Mouse (Mus musculus): ENCODE data around the gene Ranbp10. TPM values are rescaled to one million over a fixed set of nuclear protein-coding genes. Genes with fewer than 3 reads are reported as not detected.

Gene Ranbp10
- polyA plus RNA-seq, 1 experiment = 35.7 TPM

DNA sequence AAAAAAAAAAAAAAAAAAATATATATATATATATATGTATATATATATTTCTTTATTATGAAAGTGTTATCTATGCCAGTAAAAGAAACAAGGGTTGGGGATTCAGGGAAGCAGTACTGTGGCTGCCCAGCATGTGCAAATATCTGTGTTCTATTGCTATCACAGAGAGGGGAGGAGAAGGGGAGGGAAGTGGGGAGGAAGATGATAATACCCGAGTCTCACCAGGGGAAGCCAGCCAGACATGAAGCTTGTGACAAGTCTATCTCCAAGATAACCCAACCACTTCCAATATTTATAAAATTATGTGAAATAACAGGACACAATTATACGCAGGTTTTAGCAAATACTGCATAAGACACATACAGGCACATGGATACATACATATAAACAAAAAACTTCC is 49.3 kb downstream of the Ranbp10 start:
- DNase-seq (ENCODE audit: low read depth) = no peak
- TF ChIP-seq POLR2A (IDR thresholded peaks at IDR 0.05; ENCODE audit: borderline replicate concordance, extremely low read depth, insufficient read depth, insufficient read length, poor library complexity, severe bottlenecking) (no peak), CTCF (IDR thresholded peaks at IDR 0.05; ENCODE audit: borderline replicate concordance, extremely low read depth, insufficient read depth, insufficient read length) (no peak)

GRCm38 (mm10) chr8:105774498-105774897 is 52.7 kb downstream of the Ranbp10 start:
- TF ChIP-seq POLR2A (IDR thresholded peaks at IDR 0.05; ENCODE audit: borderline replicate concordance, extremely low read depth, insufficient read depth, insufficient read length, poor library complexity, severe bottlenecking) = no peak
- TF ChIP-seq CTCF (IDR thresholded peaks at IDR 0.05; ENCODE audit: borderline replicate concordance, extremely low read depth, insufficient read depth, insufficient read length) = no peak
- no peak for DNase-seq (ENCODE audit: low read depth)

- DNase-seq (ENCODE audit: low read depth) = no peak
- TF ChIP-seq POLR2A (IDR thresholded peaks at IDR 0.05; ENCODE audit: borderline replicate concordance, extremely low read depth, insufficient read depth, insufficient read length, poor library complexity, severe bottlenecking) = no peak
- TF ChIP-seq CTCF (IDR thresholded peaks at IDR 0.05; ENCODE audit: borderline replicate concordance, extremely low read depth, insufficient read depth, insufficient read length) = no peak
Observed at GRCm38 (mm10) chr8:105773441-105773861, 53.7 kb downstream of the Ranbp10 start.

DNA sequence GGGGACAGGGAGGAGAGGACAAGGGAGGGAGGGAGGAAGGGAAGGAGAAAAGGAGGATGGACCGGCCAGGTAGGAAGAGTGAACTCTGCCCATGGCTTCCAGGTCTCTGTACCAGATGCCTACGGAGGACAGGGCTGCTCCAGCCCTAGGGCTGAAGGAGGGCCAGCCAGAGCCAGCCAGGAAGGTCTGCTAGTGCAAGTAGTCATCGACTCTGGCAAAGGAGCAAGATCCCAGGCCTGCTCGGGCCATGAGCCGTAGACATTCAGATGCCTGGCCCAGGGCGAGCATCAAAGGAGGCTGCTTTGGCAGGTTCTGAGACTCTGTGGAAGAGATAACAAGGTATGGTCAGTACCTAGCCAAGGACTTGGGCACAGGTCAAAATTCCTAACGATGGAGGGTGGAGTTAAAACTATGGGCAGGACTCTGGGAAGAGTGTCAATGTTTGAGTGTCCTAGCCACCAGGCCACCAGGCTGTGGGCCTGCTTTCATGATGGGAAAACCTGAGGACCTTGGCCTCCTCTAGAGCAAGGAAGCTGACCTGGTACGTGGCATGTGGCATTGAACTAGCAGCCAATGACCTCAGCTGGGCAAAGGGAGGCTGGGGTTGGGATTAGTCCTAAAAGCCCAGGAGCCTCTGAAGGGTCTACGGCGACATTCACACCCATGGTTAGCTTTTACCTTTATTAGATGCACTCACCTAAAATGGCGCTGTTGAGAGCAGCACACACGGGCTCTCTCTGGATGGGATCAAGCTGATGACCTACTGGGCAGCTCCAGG is 55.6 kb downstream of the Ranbp10 start:
- no peak for TF ChIP-seq CTCF (IDR thresholded peaks at IDR 0.05; ENCODE audit: borderline replicate concordance, extremely low read depth, insufficient read depth, insufficient read length)
- no peak for TF ChIP-seq POLR2A (IDR thresholded peaks at IDR 0.05; ENCODE audit: borderline replicate concordance, extremely low read depth, insufficient read depth, insufficient read length, poor library complexity, severe bottlenecking)
- no peak for DNase-seq (ENCODE audit: low read depth)

GRCm38 (mm10) chr8:105770609-105771008 is 56.5 kb downstream of the Ranbp10 start:
- DNase-seq (ENCODE audit: low read depth) = peak; percentile 25

DNA sequence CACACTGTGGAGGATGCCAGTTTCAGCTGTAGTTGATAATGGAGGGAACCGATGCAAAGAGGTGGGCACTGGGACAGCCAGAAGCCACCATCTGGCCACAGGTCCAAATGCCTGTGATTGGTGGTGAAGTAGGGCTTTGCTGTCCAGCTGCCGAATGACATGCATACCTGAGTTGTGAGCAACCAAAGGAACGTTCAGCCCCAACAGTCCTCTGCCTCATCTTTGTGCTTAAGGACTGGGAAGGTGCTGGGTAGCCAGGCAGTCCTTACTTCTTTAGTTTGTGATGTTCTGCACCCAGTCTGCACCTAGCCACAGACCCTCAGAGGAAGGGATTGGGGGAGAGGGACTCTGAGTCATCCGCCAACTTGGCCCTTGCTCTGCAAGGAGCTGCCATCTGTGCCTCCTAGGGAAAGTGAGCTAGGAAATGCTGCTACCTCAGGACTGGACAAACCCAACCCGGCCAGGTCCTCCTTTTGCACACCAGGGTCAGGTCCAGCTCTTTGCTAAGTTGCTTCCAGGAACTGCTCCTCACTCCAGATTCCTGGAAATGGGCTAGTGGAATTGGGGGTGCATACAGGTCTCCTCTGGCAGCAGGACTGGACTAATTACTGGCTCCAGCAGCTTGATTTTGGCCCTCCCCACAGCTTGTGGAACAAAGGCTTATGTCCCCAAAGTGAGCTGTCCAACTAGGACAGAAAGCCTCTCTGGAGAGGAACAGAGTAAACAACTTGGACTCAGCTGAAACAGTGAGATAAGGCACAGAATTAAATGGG is 58.5 kb downstream of the Ranbp10 start:
- DNase-seq (ENCODE audit: low read depth) = no peak
- TF ChIP-seq POLR2A (IDR thresholded peaks at IDR 0.05; ENCODE audit: borderline replicate concordance, extremely low read depth, insufficient read depth, insufficient read length, poor library complexity, severe bottlenecking) = no peak
- TF ChIP-seq CTCF (IDR thresholded peaks at IDR 0.05; ENCODE audit: borderline replicate concordance, extremely low read depth, insufficient read depth, insufficient read length) = no peak

More at GRCm38 (mm10) chr8:105770609-105771008, 56.5 kb downstream of the Ranbp10 start:
- peak; percentile 70; the same call in 1 of the 2 replicates for TF ChIP-seq CTCF (IDR thresholded peaks at IDR 0.05; ENCODE audit: borderline replicate concordance, extremely low read depth, insufficient read depth, insufficient read length)
- TF ChIP-seq POLR2A (IDR thresholded peaks at IDR 0.05; ENCODE audit: borderline replicate concordance, extremely low read depth, insufficient read depth, insufficient read length, poor library complexity, severe bottlenecking) = no peak

DNA sequence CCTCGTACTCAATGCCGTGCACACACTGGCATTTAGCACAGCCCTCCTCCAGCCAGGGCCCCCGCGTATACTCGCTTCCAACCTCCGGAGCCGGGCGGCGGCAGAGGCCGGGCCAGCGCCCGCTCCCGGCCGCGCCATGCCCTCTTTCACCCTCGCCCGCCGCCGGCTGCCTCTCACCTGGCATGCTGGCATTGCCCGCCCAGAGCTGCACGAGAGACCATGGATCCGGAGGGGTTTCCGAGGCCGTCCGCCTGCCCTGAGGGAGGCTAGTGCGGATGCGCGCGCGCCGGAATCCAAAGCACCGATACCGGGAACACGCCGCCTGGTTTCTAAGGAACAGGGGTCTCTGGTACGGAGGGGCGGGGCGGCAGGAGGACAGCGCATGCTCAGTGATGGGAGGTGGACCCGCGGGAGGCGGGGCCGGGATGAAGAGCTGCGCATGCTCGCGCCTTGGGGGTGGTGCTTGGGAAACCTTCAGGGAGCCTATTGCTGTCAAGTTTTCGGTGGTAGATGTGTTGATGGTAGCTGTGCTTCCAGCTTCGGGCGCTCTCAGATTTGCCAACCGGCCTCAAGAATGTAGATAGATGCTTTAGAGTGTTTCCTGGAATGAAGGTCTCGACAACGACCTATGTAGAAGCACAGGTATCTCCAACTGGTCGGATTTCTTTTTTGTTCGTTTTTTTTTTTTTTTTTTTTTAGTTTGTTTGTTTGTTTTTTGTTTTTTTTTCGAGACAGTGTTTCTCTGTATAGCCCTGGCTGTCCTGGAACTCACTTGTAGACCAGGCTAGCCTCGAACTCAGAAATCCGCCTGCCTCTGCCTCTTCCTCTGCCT is 68.7 kb downstream of the Ranbp10 start, which contains the start of gene Gfod2:
Gene Gfod2 (minus strand): TSS at position 388 of the 832 bp plus-strand sequence.
- DNase-seq (ENCODE audit: low read depth) = peak; percentile 98

DNA sequence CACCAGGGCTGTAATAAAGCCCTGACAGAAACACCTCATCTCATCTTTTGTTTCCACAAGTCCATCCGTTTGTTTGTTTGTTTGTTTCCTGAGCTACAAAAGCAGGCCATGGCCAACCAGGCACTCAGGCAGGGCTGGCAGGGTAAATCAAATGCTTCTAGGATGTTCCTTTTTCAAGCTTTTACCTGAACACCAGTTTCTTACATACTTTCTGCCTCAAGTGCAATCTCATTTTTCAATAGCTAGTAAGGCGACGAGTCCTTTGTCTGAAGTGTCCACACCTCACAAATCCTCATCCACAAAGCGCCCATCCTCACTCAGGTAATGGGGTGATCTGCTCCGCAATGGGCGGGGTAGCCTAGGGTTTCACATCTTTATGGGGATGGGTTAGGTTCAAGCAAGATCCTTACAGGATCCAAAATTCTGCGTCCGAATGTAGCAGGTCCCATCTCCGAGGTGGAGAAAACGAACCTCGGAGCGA is 69.3 kb downstream of the Ranbp10 start:
- peak; percentile 51 for DNase-seq (ENCODE audit: low read depth)
- TF ChIP-seq POLR2A (IDR thresholded peaks at IDR 0.05; ENCODE audit: borderline replicate concordance, extremely low read depth, insufficient read depth, insufficient read length, poor library complexity, severe bottlenecking) (no peak), CTCF (IDR thresholded peaks at IDR 0.05; ENCODE audit: borderline replicate concordance, extremely low read depth, insufficient read depth, insufficient read length) (no peak)

More for the DNA sequence above, 68.7 kb downstream of the Ranbp10 start, which contains the start of gene Gfod2:
- TF ChIP-seq POLR2A (IDR thresholded peaks at IDR 0.05; ENCODE audit: borderline replicate concordance, extremely low read depth, insufficient read depth, insufficient read length, poor library complexity, severe bottlenecking) (no peak), CTCF (IDR thresholded peaks at IDR 0.05; ENCODE audit: borderline replicate concordance, extremely low read depth, insufficient read depth, insufficient read length) (no peak)

GRCm38 (mm10) chr8:105754688-105755087 is 72.5 kb downstream of the Ranbp10 start:
- TF ChIP-seq CTCF (IDR thresholded peaks at IDR 0.05; ENCODE audit: borderline replicate concordance, extremely low read depth, insufficient read depth, insufficient read length) (no peak), POLR2A (IDR thresholded peaks at IDR 0.05; ENCODE audit: borderline replicate concordance, extremely low read depth, insufficient read depth, insufficient read length, poor library complexity, severe bottlenecking) (no peak)
- no peak for DNase-seq (ENCODE audit: low read depth)

DNA sequence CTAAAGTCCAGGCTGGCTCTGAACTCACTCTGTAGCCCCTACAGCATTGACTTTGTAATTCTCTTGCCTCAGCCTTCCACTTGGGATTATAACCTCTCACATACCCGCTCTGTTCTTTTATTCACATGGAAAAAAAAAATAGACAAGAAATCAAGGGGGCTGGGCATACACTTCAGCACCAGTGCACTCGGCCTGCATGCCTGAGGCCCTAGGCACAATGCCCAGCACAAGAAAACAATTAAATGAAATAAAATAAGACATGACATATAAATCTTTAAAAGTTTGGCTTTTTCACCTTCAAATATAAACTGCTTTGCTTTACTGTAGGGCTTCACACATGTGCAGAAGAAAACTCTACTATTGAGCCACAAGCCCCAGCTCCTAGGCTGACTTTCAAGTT is 73.2 kb downstream of the Ranbp10 start:
- TF ChIP-seq POLR2A (IDR thresholded peaks at IDR 0.05; ENCODE audit: borderline replicate concordance, extremely low read depth, insufficient read depth, insufficient read length, poor library complexity, severe bottlenecking) (no peak), CTCF (IDR thresholded peaks at IDR 0.05; ENCODE audit: borderline replicate concordance, extremely low read depth, insufficient read depth, insufficient read length) (no peak)
- DNase-seq (ENCODE audit: low read depth) = no peak
